In genomic region chr15:79299563-79300155, GRCm38 (mm10) we compare ENCODE assay signal across 32 mouse cellular contexts. TPM values are rescaled to one million over a fixed set of nuclear protein-coding genes. Genes with fewer than 3 reads are reported as not detected.
DNase-seq lines count a peak whose midpoint lies in the region; ATAC-seq and TF ChIP-seq lines count a peak whose summit lies in the region.
"Had no signal": no experiment of that assay in that cellular context is flagged by ENCODE, and none has a peak within 500 bp of the region (broad histone marks: within the 10 kb centered on the region; RNA-seq: fewer than 3 reads in every experiment).

No protein-coding gene starts in this region.

- H3K27ac ChIP-seq in intestine, postnatal 0 days (ENCODE audit: low read depth, low read length) = no peak overlapping the region
- no peak overlapping the region for H3K27ac ChIP-seq in intestine, embryonic 15.5 days
- no peak overlapping the region for H3K27ac ChIP-seq in midbrain, embryonic 13.5 days
- H3K27ac ChIP-seq: forebrain, embryonic 13.5 days; hindbrain, embryonic 14.5 days; kidney, postnatal 0 days; limb, embryonic 10.5 days; limb, embryonic 15.5 days; liver, embryonic 14.5 days; neural tube, embryonic 13.5 days; stomach, embryonic 15.5 days had no signal

- H3K4me2 ChIP-seq in intestine, postnatal 0 days (replicated peaks; ENCODE audit: low read depth) = no peak overlapping the region
- no peak overlapping the region for H3K4me2 ChIP-seq in intestine, embryonic 15.5 days (replicated peaks)
- H3K4me2 ChIP-seq in myocyte (ENCODE audit: low read depth) = peak overlapping the region; percentile 29
- H3K4me2 ChIP-seq in midbrain, embryonic 13.5 days (replicated peaks) = no peak overlapping the region
- H3K4me2 ChIP-seq: embryonic facial prominence, embryonic 12.5 days; forebrain, embryonic 13.5 days; heart, embryonic 11.5 days; hindbrain, embryonic 14.5 days; limb, embryonic 15.5 days; midbrain, embryonic 11.5 days; neural tube, embryonic 13.5 days; stomach, embryonic 15.5 days had no signal

- no peaks in the 10 kb centered on the region for H3K79me2 ChIP-seq in myocyte (ENCODE audit: control insufficient read depth, insufficient read depth)

- no peaks in the 10 kb centered on the region for H3K9me3 ChIP-seq in intestine, postnatal 0 days (ENCODE audit: control insufficient read depth)
- H3K9me3 ChIP-seq in intestine, embryonic 15.5 days = no peaks in the 10 kb centered on the region
- no peaks in the 10 kb centered on the region for H3K9me3 ChIP-seq in midbrain, embryonic 13.5 days
- H3K9me3 ChIP-seq: embryonic facial prominence, embryonic 12.5 days; forebrain, embryonic 13.5 days; limb, embryonic 10.5 days; limb, embryonic 15.5 days; neural tube, embryonic 13.5 days; stomach, embryonic 15.5 days had no signal

- H3K9ac ChIP-seq in intestine, postnatal 0 days (ENCODE audit: low read depth, low read length) = no peak overlapping the region
- no peak overlapping the region for H3K9ac ChIP-seq in intestine, embryonic 15.5 days
- no peak overlapping the region for H3K9ac ChIP-seq in midbrain, embryonic 13.5 days (replicated peaks)
- H3K9ac ChIP-seq: embryonic facial prominence, embryonic 12.5 days; forebrain, embryonic 13.5 days; hindbrain, embryonic 14.5 days; limb, embryonic 15.5 days; liver, embryonic 14.5 days; neural tube, embryonic 13.5 days; stomach, embryonic 15.5 days had no signal

- 0 out of 2 replicates have a peak, but pooled peaks have one; percentile 5 for ATAC-seq in intestine, postnatal 0 days
- no peak for ATAC-seq in intestine, embryonic 15.5 days
- ATAC-seq in Patski = peak; percentile 27
- ATAC-seq in midbrain, embryonic 13.5 days = no peak
- ATAC-seq: forebrain, embryonic 13.5 days had no signal

- POLR2A ChIA-PET in Patski (lab: Charles Lee) = interaction anchor here (0.6 to 1.0 kb wide), 5 partner anchors 10 to 48 kb away, joined by 3 to 5 read pairs (median 3); partner anchors contain the start of gene Baiap2l2

- 75% methylated on average over 2 of the region's 2 CpGs for WGBS in intestine, postnatal 0 days
- 65% methylated on average over 2 of the region's 2 CpGs for WGBS in intestine, embryonic 15.5 days
- whole genome bisulfite sequencing in midbrain, embryonic 13.5 days = 91% methylated on average over 2 of the region's 2 CpGs

- peaks cover 39% of the 10 kb centered on the region for H3K36me3 ChIP-seq in intestine, postnatal 0 days (ENCODE audit: control insufficient read depth, insufficient read depth)
- 0 out of 2 replicates have a peak, but pooled peaks cover 3% of the 10 kb centered on the region for H3K36me3 ChIP-seq in intestine, embryonic 15.5 days
- peaks cover 9% of the 10 kb centered on the region for H3K36me3 ChIP-seq in myocyte (ENCODE audit: control insufficient read depth, insufficient read depth)
- peaks cover 17% of the 10 kb centered on the region for H3K36me3 ChIP-seq in midbrain, embryonic 13.5 days
- H3K36me3 ChIP-seq: embryonic facial prominence, embryonic 12.5 days had no signal

- CTCF ChIA-PET in Patski (lab: Charles Lee) = interaction anchor here (1.2 to 1.5 kb wide), 2 partner anchors 23 to 57 kb away, joined by 4 read pairs; no protein-coding TSS in a partner anchor

- in situ Hi-C loops in Patski (cut with MboI; ENCODE audit: low pct_unique_long_range_greater_than_20kb) = no loop called here

- TF ChIP-seq CTCF in intestine, postnatal 0 days (IDR thresholded peaks at IDR 0.05; ENCODE audit: low read depth) = no peak
- no peak for TF ChIP-seq CTCF in Patski (IDR thresholded peaks at IDR 0.05)

- no peaks in the 10 kb centered on the region for H3K4me1 ChIP-seq in intestine, postnatal 0 days (replicated peaks; ENCODE audit: control insufficient read depth, insufficient read depth, low read length)
- no peaks in the 10 kb centered on the region for H3K4me1 ChIP-seq in intestine, embryonic 15.5 days (replicated peaks)
- H3K4me1 ChIP-seq in midbrain, embryonic 13.5 days (replicated peaks) = no peaks in the 10 kb centered on the region
- H3K4me1 ChIP-seq: embryonic facial prominence, embryonic 12.5 days; forebrain, embryonic 13.5 days; neural tube, embryonic 13.5 days had no signal

- no peak for TF ChIP-seq POLR2A in myocyte (IDR thresholded peaks at IDR 0.05; ENCODE audit: insufficient read length, low read depth)

- no peaks in the 10 kb centered on the region for H3K27me3 ChIP-seq in intestine, postnatal 0 days (replicated peaks; ENCODE audit: control insufficient read depth, insufficient read depth, low read length)
- no peaks in the 10 kb centered on the region for H3K27me3 ChIP-seq in intestine, embryonic 15.5 days (replicated peaks)
- no peaks in the 10 kb centered on the region for H3K27me3 ChIP-seq in Patski
- no peaks in the 10 kb centered on the region for H3K27me3 ChIP-seq in myocyte (ENCODE audit: control insufficient read depth, insufficient read depth, insufficient read length)
- H3K27me3 ChIP-seq in midbrain, embryonic 13.5 days = no peaks in the 10 kb centered on the region
- H3K27me3 ChIP-seq: CH12.LX; embryonic facial prominence, embryonic 12.5 days; forebrain, embryonic 13.5 days; limb, embryonic 15.5 days; neural tube, embryonic 13.5 days; stomach, embryonic 15.5 days had no signal

- DNase-seq in 3T3-L1 (ENCODE audit: low read depth, low spot score) = peak; percentile 85
- peak; percentile 79 for DNase-seq in Patski (ENCODE audit: low read depth, low spot score)
- DNase-seq in kidney, adult 11 months = no peak
- DNase-seq: adrenal gland, postnatal 25 days; B cell, adult 2 months; cerebellum, adult 11-12 months; cerebellum, adult 9-11 months; embryo, embryonic 11 days; gastrocnemius, postnatal 14 days; heart, adult 18-20 months; heart, postnatal 10 days; kidney, adult 8-10 months; layer of hippocampus, postnatal 36 days; lung, adult 2 months; lung, postnatal 14 days; thymus, postnatal 14 days had no signal

- H3ac ChIP-seq in myocyte (ENCODE audit: control insufficient read depth, insufficient read length) = no peak overlapping the region

- no peak overlapping the region for H3K4me3 ChIP-seq in intestine, postnatal 0 days (ENCODE audit: low read depth, low read length)
- no peak overlapping the region for H3K4me3 ChIP-seq in intestine, embryonic 15.5 days (replicated peaks)
- H3K4me3 ChIP-seq in myocyte = no peak overlapping the region
- H3K4me3 ChIP-seq in midbrain, embryonic 13.5 days (replicated peaks) = no peak overlapping the region
- H3K4me3 ChIP-seq: embryonic facial prominence, embryonic 12.5 days; forebrain, embryonic 13.5 days; limb, embryonic 10.5 days; limb, embryonic 15.5 days; neural tube, embryonic 13.5 days; stomach, embryonic 15.5 days had no signal

TF ChIP-seq in myocyte, 11 proteins besides CTCF, POLR2A, EP300 and RAD21:
- TF ChIP-seq SRF (IDR thresholded peaks at IDR 0.05; ENCODE audit: control insufficient read depth, insufficient read length, low read depth) = no peak
- TF ChIP-seq USF1 (IDR thresholded peaks at IDR 0.05; ENCODE audit: low read depth) = peak; percentile 73
TF ChIP-seq in myocyte: peak in this region for 1.

RNA-seq across cellular contexts. Expression of gene Baiap2l2, which starts 14.3 kb away (rescaled TPM):
- polyA plus RNA-seq in intestine, postnatal 0 days (2015; fragmentation: Nextera tagmentation; extraction: Ambion mirVana) = 19.3 and 21.3 TPM in 2 replicates
- 12.3 and 14.7 TPM in 2 replicates for polyA plus RNA-seq in intestine, embryonic 15.5 days (2015; fragmentation: Nextera tagmentation; extraction: Ambion mirVana)
- polyA plus RNA-seq in Patski (2021) (75.9 TPM), myocyte (2012; fragmentation: generic; extraction: Trizol) (1.7 TPM)
- 0.72 and 1.4 TPM in 2 replicates for polyA plus RNA-seq in midbrain, embryonic 13.5 days (2015; fragmentation: Nextera tagmentation; extraction: Ambion mirVana)

RNA-seq across cellular contexts. Expression of gene Pla2g6, which starts 28.5 kb away (rescaled TPM):
- polyA plus RNA-seq in intestine, postnatal 0 days (2015; fragmentation: Nextera tagmentation; extraction: Ambion mirVana) = 17.4 and 22.1 TPM in 2 replicates
- polyA plus RNA-seq in intestine, embryonic 15.5 days (2015; fragmentation: Nextera tagmentation; extraction: Ambion mirVana) = 20.2 and 21.6 TPM in 2 replicates
- 32.8 TPM for polyA plus RNA-seq in Patski (2021)
- polyA plus RNA-seq in myocyte (2012; fragmentation: generic; extraction: Trizol) = 36.3 TPM
- polyA plus RNA-seq in midbrain, embryonic 13.5 days (2015; fragmentation: Nextera tagmentation; extraction: Ambion mirVana) = 37.5 and 43.3 TPM in 2 replicates

RNA-seq across cellular contexts. Expression of gene Slc16a8, which starts 45.1 kb away (rescaled TPM):
- 0.12 TPM in 1 of 2 replicates, not detected in the other for polyA plus RNA-seq in intestine, postnatal 0 days (2015; fragmentation: Nextera tagmentation; extraction: Ambion mirVana)
- polyA plus RNA-seq in intestine, embryonic 15.5 days (2015; fragmentation: Nextera tagmentation; extraction: Ambion mirVana) = 0.16 TPM in 1 of 2 replicates, not detected in the other
- 4.0 TPM for polyA plus RNA-seq in Patski (2021)
- polyA plus RNA-seq in myocyte (2012; fragmentation: generic; extraction: Trizol) = 0.25 TPM
- 0.22 and 0.23 TPM in 2 replicates for polyA plus RNA-seq in midbrain, embryonic 13.5 days (2015; fragmentation: Nextera tagmentation; extraction: Ambion mirVana)
- polyA plus RNA-seq: kidney, postnatal 0 days; limb, embryonic 10.5 days; liver, embryonic 14.5 days had no signal

RNA-seq across cellular contexts. Expression of gene Maff, which starts 46.8 kb away (rescaled TPM):
- polyA plus RNA-seq in intestine, postnatal 0 days (2015; fragmentation: Nextera tagmentation; extraction: Ambion mirVana) = 6.6 and 8.8 TPM in 2 replicates
- 5.8 and 7.9 TPM in 2 replicates for polyA plus RNA-seq in intestine, embryonic 15.5 days (2015; fragmentation: Nextera tagmentation; extraction: Ambion mirVana)
- polyA plus RNA-seq in Patski (2021) (47.8 TPM), myocyte (2012; fragmentation: generic; extraction: Trizol) (15.6 TPM)
- polyA plus RNA-seq in midbrain, embryonic 13.5 days (2015; fragmentation: Nextera tagmentation; extraction: Ambion mirVana) = 0.76 and 0.79 TPM in 2 replicates

Comparison
In these comparisons a context has a peak if more than half of its experiments do, and no peak if none do; other contexts are left out.
1. ATAC-seq: peak in intestine, postnatal 0 days (single experiment) and Patski (single experiment); none in intestine, embryonic 15.5 days (single experiment) and midbrain, embryonic 13.5 days (single experiment).